Mouse (Mus musculus): ENCODE results near the gene Fbxo21. TPM values are rescaled to one million over a fixed set of nuclear protein-coding genes. Genes with fewer than 3 reads are reported as not detected.

The Fbxo21 gene
- polyA plus RNA-seq, 1 experiment from 2014 or later = 43.6 TPM

GRCm38 (mm10) chr5:118059646-118060045, 83.1 kb downstream of the Fbxo21 start:
- WGBS = 81% methylated on average over 9 of the region's 9 CpGs
- no peak overlapping the region for H3K4me2 ChIP-seq (ENCODE audit: low read depth, low read length)

More at GRCm38 (mm10) chr5:118059646-118060045, 83.1 kb downstream of the Fbxo21 start:
- H3K4me3 ChIP-seq (ENCODE audit: low read depth, low read length) = no peak overlapping the region
- H3K9me3 ChIP-seq (ENCODE audit: control insufficient read depth, low read length) = no peaks in the 10 kb centered on the region
- no peak overlapping the region for H3K9ac ChIP-seq (ENCODE audit: low read depth, low read length)
- DNase-seq (ENCODE audit: low spot score) (no peak), ATAC-seq (ENCODE audit: low read depth) (no peak)
- H3K27me3 ChIP-seq (replicated peaks; ENCODE audit: control insufficient read depth, insufficient read depth, low read length) = no peaks in the 10 kb centered on the region
- no peaks in the 10 kb centered on the region for H3K4me1 ChIP-seq (ENCODE audit: control insufficient read depth, insufficient read depth, low read length)
- no peak overlapping the region for H3K27ac ChIP-seq (replicated peaks; ENCODE audit: low read depth, low read length)
- H3K36me3 ChIP-seq (ENCODE audit: control insufficient read depth, insufficient read depth, low read length) = no peaks in the 10 kb centered on the region

Other genes starting within 250 kb of the Fbxo21 start
- 1.1 and 2.5 TPM in 2 replicates for gene Nos1, start 195.7 kb upstream of the Fbxo21 start, polyA plus RNA-seq (2014; fragmentation: Nextera tagmentation; extraction: Ambion mirVana)
- 10.4 and 12.1 TPM in 2 replicates for gene Tesc, start 51.0 kb downstream of the Fbxo21 start, polyA plus RNA-seq (2014; fragmentation: Nextera tagmentation; extraction: Ambion mirVana)
- 31.7 and 32.2 TPM in 2 replicates for gene Fbxw8, start 178.7 kb downstream of the Fbxo21 start, polyA plus RNA-seq (2014; fragmentation: Nextera tagmentation; extraction: Ambion mirVana)
- 0.29 and 0.38 TPM in 2 replicates for gene Hrk, start 187.9 kb downstream of the Fbxo21 start, polyA plus RNA-seq (2014; fragmentation: Nextera tagmentation; extraction: Ambion mirVana)

All from embryonic facial prominence, embryonic 14.5 days (tissue).